Mouse (Mus musculus): ENCODE data around the gene Trmt112.

GRCm38 (mm10) chr19:6912205-6912970, 2.9 kb downstream of the Trmt112 start:
- TF ChIP-seq MAX (IDR thresholded peaks at IDR 0.05) = no peak
- TF ChIP-seq CTCF (IDR thresholded peaks at IDR 0.05; ENCODE audit: control insufficient read depth, insufficient read depth, insufficient read length) = no peak
- no peak for TF ChIP-seq USF1 (IDR thresholded peaks at IDR 0.05; ENCODE audit: low read depth)
- TF ChIP-seq MYOD1 (IDR thresholded peaks at IDR 0.05; ENCODE audit: control insufficient read depth, insufficient read length, low read depth) = no peak

All from C2C12 (cell line).